Mouse (Mus musculus): ENCODE measurements around the gene Aff4. TPM values are rescaled to one million over a fixed set of nuclear protein-coding genes. Genes with fewer than 3 reads are reported as not detected.
"Not testable (repeated sequence)": the region's sequence is repeated elsewhere in the genome, so short reads cannot be mapped to it uniquely, and the experiment has no call there.

Gene Aff4
- polyA plus RNA-seq, 3 experiments from 2014 or later, result 11.3 to 18.2 (median 14.1) TPM

GRCm38 (mm10) chr11:53341019-53341418, 9.6 kb upstream of the Aff4 start:
- ATAC-seq, result not testable (repeated sequence)

- ATAC-seq, result no peak
Measured at GRCm38 (mm10) chr11:53342711-53343110, 7.9 kb upstream of the Aff4 start.

DNA sequence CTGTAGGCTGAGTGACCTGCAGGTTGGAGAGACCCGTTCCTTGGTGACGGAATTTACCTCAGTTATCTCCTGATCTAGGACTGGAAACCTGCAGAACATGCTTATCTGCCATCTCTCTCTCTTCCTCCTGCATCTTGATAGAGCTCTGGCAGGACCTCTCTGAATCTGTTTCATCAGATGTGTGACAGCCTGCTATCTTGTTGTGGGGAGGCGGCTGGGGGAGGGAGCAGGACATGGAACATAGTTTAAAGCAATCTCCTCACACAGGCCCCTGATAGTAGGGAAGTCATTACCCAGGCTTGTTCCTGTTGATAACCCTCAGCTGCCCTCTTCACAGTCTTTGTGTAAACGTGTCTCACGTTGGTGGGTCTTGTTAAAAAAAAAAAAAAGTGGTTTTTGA, 5.3 kb upstream of the Aff4 start:
- no peak for ATAC-seq

DNA sequence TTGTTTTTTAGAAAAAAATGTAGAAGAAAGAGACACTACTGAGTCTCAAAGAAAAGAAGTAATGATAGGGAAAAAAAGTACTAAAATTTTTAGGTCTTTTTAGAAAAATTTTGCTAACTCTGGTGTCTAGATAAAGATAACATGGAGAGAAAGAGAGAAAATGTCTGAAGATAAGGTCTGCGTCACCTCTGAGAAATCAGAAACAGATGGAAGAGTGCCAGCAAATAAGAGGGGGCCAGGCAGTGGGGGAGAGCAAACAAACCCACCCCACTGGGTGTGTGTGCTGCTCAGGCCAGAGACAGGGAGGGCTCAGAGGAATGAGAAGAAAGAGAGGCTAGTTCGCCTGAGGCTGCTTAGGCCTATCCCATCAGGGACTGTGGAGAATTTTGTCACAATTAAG, 4.9 kb upstream of the Aff4 start:
- ATAC-seq, result no peak

- peak; percentile 9 for ATAC-seq
Measured at GRCm38 (mm10) chr11:53351224-53351942, 750 bp downstream of the Aff4 start.

DNA sequence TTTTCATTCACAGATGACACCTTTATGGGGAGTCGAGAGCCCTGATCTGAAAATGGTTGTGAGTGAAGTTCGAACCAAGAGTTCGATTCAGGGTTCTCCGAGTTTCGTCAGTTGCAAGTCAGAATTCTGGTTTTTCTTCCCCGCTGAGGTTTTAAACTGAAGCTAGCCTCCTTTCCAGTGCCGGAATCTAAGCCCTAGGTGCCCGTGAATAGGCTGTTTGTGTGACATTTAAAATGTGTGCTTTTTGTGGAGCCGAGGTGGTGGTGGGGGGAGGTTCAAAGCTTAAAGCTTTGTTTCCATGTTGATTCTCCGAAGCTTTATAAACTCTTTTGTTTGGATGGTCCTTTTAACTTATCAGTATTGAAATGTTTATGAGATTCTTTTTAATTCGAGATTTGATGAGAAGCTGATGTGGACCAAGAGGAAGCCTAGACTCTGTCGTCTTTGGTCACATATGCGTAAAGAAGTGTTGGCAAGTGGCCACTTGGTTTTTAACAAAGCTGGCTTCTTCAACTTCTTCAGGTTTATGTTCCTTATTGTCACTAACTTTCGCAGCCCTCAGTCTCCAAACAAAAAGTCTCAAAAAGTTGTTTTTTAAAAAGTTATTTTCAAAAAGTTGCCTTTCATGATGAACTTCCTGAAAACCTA, 1.4 kb downstream of the Aff4 start:
- ATAC-seq, result no peak

- no peak for ATAC-seq
Measured at GRCm38 (mm10) chr11:53358504-53359155, 8.0 kb downstream of the Aff4 start.

GRCm38 (mm10) chr11:53367032-53367431, 16.4 kb downstream of the Aff4 start:
- no peak for ATAC-seq

GRCm38 (mm10) chr11:53378918-53379317, 28.3 kb downstream of the Aff4 start:
- no peak for ATAC-seq

DNA sequence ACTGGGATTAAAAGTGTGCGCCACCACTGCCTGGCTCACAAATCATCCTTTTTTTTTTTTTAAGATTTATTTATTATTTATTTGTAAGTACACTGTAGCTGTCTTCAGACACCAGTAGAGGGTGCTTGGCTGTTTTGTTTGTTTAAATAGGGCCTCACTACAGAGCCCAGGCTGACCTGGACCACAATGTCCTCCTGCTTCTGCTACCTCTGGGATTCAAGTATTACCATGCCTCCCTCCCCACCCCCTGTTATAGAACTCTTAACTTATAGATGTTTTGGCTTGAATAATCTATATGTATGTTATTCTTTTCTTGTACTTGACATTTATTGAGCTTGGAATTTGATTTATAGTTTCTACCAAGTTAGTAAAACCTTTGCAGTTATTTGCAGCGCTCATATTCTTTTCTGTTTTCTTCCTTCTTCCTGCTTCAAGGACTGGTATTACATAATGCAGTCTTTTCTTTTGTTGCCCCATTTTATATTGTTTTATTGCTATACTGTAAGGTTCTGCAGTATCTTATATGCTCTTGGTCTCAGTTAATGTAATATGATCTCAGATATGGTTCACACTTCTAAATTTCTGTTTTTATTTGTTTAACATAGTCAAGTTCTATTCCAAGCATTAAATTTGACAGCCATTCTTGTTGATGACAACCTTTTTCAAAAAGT, 33.3 kb downstream of the Aff4 start:
- ATAC-seq, result no peak

- ATAC-seq, result no peak
Measured at GRCm38 (mm10) chr11:53393856-53394255, 43.2 kb downstream of the Aff4 start.

DNA sequence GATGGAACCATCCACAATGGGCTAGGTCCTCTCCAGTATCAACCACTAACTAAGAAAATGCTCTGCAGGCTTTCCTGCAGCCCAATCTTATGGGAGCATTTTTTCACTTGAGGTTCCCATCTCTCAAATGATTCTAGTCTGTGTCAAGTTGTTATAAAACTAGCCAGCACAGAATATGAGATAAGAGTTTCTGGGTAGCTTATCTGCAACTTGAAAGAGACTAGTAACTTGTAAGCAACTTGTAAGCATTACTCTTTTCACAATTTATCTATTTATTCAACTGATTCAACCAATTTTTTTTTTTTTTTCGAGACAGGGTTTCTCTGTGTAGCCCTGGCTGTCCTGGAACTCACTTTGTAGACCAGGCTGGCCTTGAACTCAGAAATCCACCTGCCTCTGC, 53.0 kb downstream of the Aff4 start:
- ATAC-seq, result no peak

- ATAC-seq, result peak; percentile 32
Measured at GRCm38 (mm10) chr11:53411738-53412137, 61.1 kb downstream of the Aff4 start.

DNA sequence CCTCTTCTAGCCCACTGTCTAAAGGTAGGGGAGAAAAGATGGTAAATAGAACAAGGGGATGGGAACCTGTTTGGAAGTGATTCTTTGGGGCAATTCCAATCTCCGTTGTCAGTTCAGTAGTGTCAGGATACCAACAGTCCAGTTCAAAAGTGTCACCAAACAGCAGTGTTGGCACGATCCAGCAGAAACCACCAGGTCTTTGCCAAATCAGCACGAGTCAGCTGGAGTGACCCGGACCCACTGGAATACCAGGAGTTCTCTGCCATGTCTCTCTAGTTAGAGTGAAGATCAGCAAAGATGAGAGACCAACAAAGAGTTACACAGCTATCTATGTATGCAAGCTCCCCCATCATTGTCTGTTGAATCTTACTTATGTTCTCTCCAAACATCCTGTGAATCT, 63.2 kb downstream of the Aff4 start:
- no peak for ATAC-seq

DNA sequence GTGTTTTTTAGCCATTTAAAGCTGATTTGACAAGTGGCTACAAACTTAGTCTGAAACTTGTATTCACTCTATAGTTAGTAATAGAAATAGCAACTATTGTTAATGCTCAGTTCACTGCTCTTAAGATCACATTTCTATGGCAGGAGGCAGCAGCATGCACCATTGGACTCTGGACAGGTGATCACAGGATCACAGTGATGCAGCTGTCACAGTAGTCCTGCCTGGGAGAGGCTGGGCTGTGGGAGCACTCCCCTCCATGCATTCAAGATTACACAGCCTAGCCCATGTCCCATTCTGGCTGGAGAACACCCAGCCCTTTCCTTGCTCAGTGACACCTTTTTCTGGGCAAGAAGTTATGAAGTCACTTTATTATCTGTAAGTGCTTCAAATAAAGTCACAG, 67.4 kb downstream of the Aff4 start:
- no peak for ATAC-seq

DNA sequence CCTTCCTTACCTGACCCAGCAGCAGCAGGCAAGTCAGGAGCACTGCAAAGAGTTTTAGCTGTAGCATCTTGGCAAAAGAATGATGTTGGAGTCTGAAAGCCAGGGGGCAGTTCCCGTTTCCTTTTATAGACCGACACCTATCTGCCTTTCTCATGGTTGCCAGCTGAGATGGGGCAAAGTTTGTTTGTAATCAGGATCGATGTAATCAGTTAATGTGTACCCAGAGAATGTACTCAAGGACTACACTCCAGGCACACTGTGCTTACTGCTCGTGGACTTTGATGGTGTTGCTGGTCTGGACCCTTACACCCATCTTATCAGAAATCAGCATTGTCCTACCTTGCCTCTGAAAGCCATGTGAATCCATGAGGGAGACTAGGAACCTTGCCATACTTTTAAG, 72.4 kb downstream of the Aff4 start, which contains the start of gene Leap2:
Gene Leap2, minus strand, starts transcription at position 135 of the 400 bp plus-strand sequence.
- ATAC-seq, result no peak

DNA sequence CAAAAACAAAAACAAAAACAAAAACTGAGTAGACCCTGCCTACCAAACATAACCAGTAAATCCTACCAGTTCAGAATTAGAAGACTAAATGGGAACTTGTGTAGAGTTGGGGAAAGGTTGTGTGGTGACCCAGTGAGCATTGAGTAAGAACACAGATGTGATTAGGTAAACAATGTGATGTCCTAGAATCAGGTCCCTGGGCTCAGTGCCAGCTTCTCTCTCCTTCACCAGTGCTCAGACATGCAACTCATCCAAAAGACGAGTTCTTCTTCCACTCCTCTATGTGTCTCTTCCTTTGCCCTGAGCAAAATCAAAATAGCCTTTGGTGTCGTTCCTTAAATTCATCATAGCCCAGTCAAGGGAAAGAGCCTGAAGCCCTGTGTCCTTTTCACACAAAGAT, 74.2 kb downstream of the Aff4 start:
- no peak for ATAC-seq

GRCm38 (mm10) chr11:53425251-53425650, 74.6 kb downstream of the Aff4 start:
- ATAC-seq, result no peak

- no peak for ATAC-seq
Measured at GRCm38 (mm10) chr11:53425711-53426255, 75.2 kb downstream of the Aff4 start.

GRCm38 (mm10) chr11:53426914-53427313, 76.3 kb downstream of the Aff4 start:
- ATAC-seq, result not testable (repeated sequence)

- ATAC-seq, result no peak
Measured at GRCm38 (mm10) chr11:53427993-53428715, 77.5 kb downstream of the Aff4 start.

DNA sequence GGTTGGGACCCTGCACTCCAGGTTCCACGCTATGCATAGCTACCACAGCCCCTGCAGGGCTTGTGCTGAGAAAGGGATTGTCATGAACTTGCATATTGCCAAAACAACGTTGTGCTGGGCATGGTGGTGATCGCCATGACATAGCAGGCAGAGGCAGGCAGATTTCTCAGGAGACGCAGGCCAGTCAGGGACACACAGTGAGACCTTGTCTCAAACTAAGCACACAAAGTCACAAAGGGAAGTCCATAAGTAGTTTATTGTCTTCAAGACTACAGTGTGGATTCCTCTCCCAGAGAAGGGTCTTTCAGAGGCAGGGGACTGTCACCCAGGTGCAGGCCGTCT, 78.1 kb downstream of the Aff4 start:
- no peak for ATAC-seq
